Mouse (Mus musculus) CH12.LX (cell line): ENCODE measurements around the gene Gm29133. TPM values are rescaled to one million over a fixed set of nuclear protein-coding genes. Genes with fewer than 3 reads are reported as not detected.

ENCODE experiments used
- DNase-seq: peaks from one replicate; pipeline ENCODE4 v3.0.0-alpha.2; 2013; ENCODE audit errors: extremely low read depth
- H3K27ac ChIP-seq: 2 replicates; pipeline ENCODE4 v1.5.1; 2012; ENCODE audit warnings: low read depth, mild to moderate bottlenecking, control low read depth, moderate library complexity; ENCODE audit not compliant: insufficient read depth
- H3K27me3 ChIP-seq: replicated peaks from 2 replicates; pipeline ENCODE3; 2012; ENCODE audit warnings: inconsistent platforms
- H3K36me3 ChIP-seq, 2 experiments: replicated peaks in 1 of 2; 2 replicates each; pipeline versions ENCODE3 to v1.6.1; 2012; ENCODE audit warnings: inconsistent platforms in 1 of 2, low read length in 1 of 2, mild to moderate bottlenecking in 1 of 2, mixed read lengths in 1 of 2, moderate library complexity in 1 of 2; ENCODE audit not compliant: control insufficient read depth in 1 of 2, insufficient read depth in 1 of 2
- H3K4me1 ChIP-seq, 2 experiments: 2 replicates each; pipeline ENCODE4 v1.6.1; 2012; ENCODE audit warnings: inconsistent platforms in 1 of 2, moderate library complexity in 1 of 2; ENCODE audit not compliant: insufficient read depth in 2 of 2, control insufficient read depth in 1 of 2
- H3K4me2 ChIP-seq: 2 replicates; pipeline ENCODE4 v1.6.1; 2012; ENCODE audit warnings: low read depth, mild to moderate bottlenecking, control low read depth; ENCODE audit not compliant: poor library complexity, insufficient read depth, severe bottlenecking
- H3K4me3 ChIP-seq, 3 experiments: fragments of 150-350 bp in 1 of 3; sonication (generic) in 1 of 3; replicated peaks in 1 of 3; 2 replicates each; pipeline versions ENCODE3 to v1.5.1; 2011 to 2012; ENCODE audit warnings: low read depth in 2 of 3, low read length in 2 of 3, mild to moderate bottlenecking in 2 of 3, moderate library complexity in 2 of 3, control low read depth in 1 of 3, improper control_type of control experiment in 1 of 3, inconsistent platforms in 1 of 3, mixed read lengths in 1 of 3; ENCODE audit not compliant: poor library complexity in 1 of 3
- H3K79me2 ChIP-seq: replicated peaks from 2 replicates; pipeline ENCODE4 v1.6.1; 2012; ENCODE audit warnings: mild to moderate bottlenecking, moderate library complexity; ENCODE audit not compliant: control insufficient read depth, poor library complexity, insufficient read depth, severe bottlenecking; ENCODE audit errors: extremely low read depth
- H3K9ac ChIP-seq: 2 replicates; pipeline ENCODE4 v1.6.1; 2012; ENCODE audit warnings: low read depth, mild to moderate bottlenecking, control low read depth, moderate library complexity; ENCODE audit not compliant: insufficient read depth
- H3K9me3 ChIP-seq: replicated peaks from 2 replicates; pipeline ENCODE3; 2012; ENCODE audit warnings: low read length, inconsistent platforms, mixed read lengths
- BHLHE40 ChIP-seq: IDR thresholded peaks from 2 replicates; pipeline ENCODE4 v1.6.1; 2011; ENCODE audit warnings: mild to moderate bottlenecking, low read depth, low read length, improper control_type of control experiment
- CHD1 ChIP-seq: IDR thresholded peaks from 2 replicates; pipeline ENCODE4 v1.6.1; 2012; ENCODE audit warnings: low read depth, low read length, improper control_type of control experiment, inconsistent platforms
- CTCF ChIP-seq, 2 experiments: IDR thresholded peaks in 1 of 2; conservative IDR thresholded peaks in 1 of 2; 2 replicates each; pipeline ENCODE4 v1.5.1; 2011 to 2012; ENCODE audit warnings: low read depth in 2 of 2, low read length in 2 of 2, improper control_type of control experiment in 1 of 2, inconsistent platforms in 1 of 2, mild to moderate bottlenecking in 1 of 2, moderate library complexity in 1 of 2
- ELF1 ChIP-seq: IDR thresholded peaks from 2 replicates; pipeline ENCODE4 v1.6.1; 2014; ENCODE audit warnings: low read depth, mild to moderate bottlenecking, inconsistent platforms, low read length, improper control_type of control experiment
- EP300 ChIP-seq: IDR thresholded peaks from 2 replicates; pipeline ENCODE4 v1.6.1; 2011; ENCODE audit warnings: low read length, improper control_type of control experiment
- GABPA ChIP-seq: IDR thresholded peaks from 2 replicates; pipeline ENCODE4 v1.6.1; 2012; ENCODE audit warnings: low read depth, low read length, improper control_type of control experiment, inconsistent platforms; ENCODE audit not compliant: insufficient replicate concordance
- JUN ChIP-seq: IDR thresholded peaks from 2 replicates; pipeline ENCODE4 v1.6.1; 2011; ENCODE audit warnings: low read depth, mild to moderate bottlenecking, low read length, improper control_type of control experiment, moderate library complexity; ENCODE audit not compliant: insufficient read depth
- JUND ChIP-seq: conservative IDR thresholded peaks from 2 replicates; pipeline ENCODE4 v1.6.1; 2011; ENCODE audit warnings: low read depth, low read length, improper control_type of control experiment
- MAX ChIP-seq: IDR thresholded peaks from 2 replicates; pipeline ENCODE4 v1.6.1; 2011; ENCODE audit warnings: low read length, improper control_type of control experiment
- MAZ ChIP-seq: IDR thresholded peaks from 2 replicates; pipeline ENCODE4 v1.6.1; 2012; ENCODE audit warnings: low read depth, mild to moderate bottlenecking, inconsistent platforms, low read length, improper control_type of control experiment, moderate library complexity
- MEF2A ChIP-seq: IDR thresholded peaks from 2 replicates; pipeline ENCODE4 v1.6.1; 2014; ENCODE audit warnings: low read depth, mild to moderate bottlenecking, inconsistent platforms, low read length, improper control_type of control experiment, borderline replicate concordance
- MXI1 ChIP-seq: IDR thresholded peaks from 2 replicates; pipeline ENCODE4 v1.6.1; 2011; ENCODE audit warnings: mild to moderate bottlenecking, low read depth, low read length, improper control_type of control experiment
- NELFE ChIP-seq: IDR thresholded peaks from 2 replicates; pipeline ENCODE4 v1.6.1; 2011; ENCODE audit warnings: low read depth, low read length, improper control_type of control experiment
- PAX5 ChIP-seq: IDR thresholded peaks from 2 replicates; pipeline ENCODE4 v1.6.1; 2012; ENCODE audit warnings: low read length, inconsistent platforms, mixed read lengths
- POLR2A ChIP-seq: IDR thresholded peaks from 2 replicates; pipeline ENCODE4 v1.6.1; 2011; ENCODE audit warnings: low read depth, mild to moderate bottlenecking, improper control_type of control experiment, low read length
- POLR2AphosphoS2 ChIP-seq: IDR thresholded peaks from 2 replicates; pipeline ENCODE4 v1.6.1; 2011; ENCODE audit warnings: low read depth, low read length, improper control_type of control experiment
- RAD21 ChIP-seq: IDR thresholded peaks from 2 replicates; pipeline ENCODE4 v1.6.1; 2011; ENCODE audit warnings: low read depth, mild to moderate bottlenecking, low read length, improper control_type of control experiment, moderate library complexity
- RCOR1 ChIP-seq: conservative IDR thresholded peaks from 2 replicates; pipeline ENCODE4 v1.6.1; 2012; ENCODE audit warnings: low read depth, mild to moderate bottlenecking, inconsistent platforms, low read length, improper control_type of control experiment
- SIN3A ChIP-seq: IDR thresholded peaks from 2 replicates; pipeline ENCODE4 v1.6.1; 2012; ENCODE audit warnings: low read length, improper control_type of control experiment, inconsistent platforms
- TCF12 ChIP-seq: IDR thresholded peaks from 2 replicates; pipeline ENCODE4 v1.6.1; 2014; ENCODE audit warnings: low read depth, mild to moderate bottlenecking, inconsistent platforms, low read length, improper control_type of control experiment
- UBTF ChIP-seq: IDR thresholded peaks from 2 replicates; pipeline ENCODE4 v1.6.1; 2012; ENCODE audit warnings: low read depth, mild to moderate bottlenecking, inconsistent platforms, low read length, improper control_type of control experiment, moderate library complexity
- USF1 ChIP-seq: IDR thresholded peaks from 2 replicates; pipeline ENCODE4 v1.6.1; 2014; ENCODE audit warnings: low read depth, mild to moderate bottlenecking, inconsistent platforms, low read length, improper control_type of control experiment
- USF2 ChIP-seq: conservative IDR thresholded peaks from 2 replicates; pipeline ENCODE4 v1.6.1; 2011; ENCODE audit warnings: low read depth, low read length, improper control_type of control experiment
- ZC3H11A ChIP-seq: IDR thresholded peaks from 2 replicates; pipeline ENCODE4 v1.6.1; 2012; ENCODE audit warnings: low read depth, mild to moderate bottlenecking, inconsistent platforms, low read length, improper control_type of control experiment
- ZKSCAN1 ChIP-seq: IDR thresholded peaks from 2 replicates; pipeline ENCODE4 v1.6.1; 2012; ENCODE audit warnings: low read depth, inconsistent platforms, low read length, improper control_type of control experiment, borderline replicate concordance
- ZNF384 ChIP-seq: IDR thresholded peaks from 2 replicates; pipeline ENCODE4 v1.6.1; 2012; ENCODE audit warnings: low read depth, low read length, improper control_type of control experiment, inconsistent platforms
- dilution Hi-C: fragments of 300-500 bp; cut with MboI; formaldehyde crosslinking; loops from 2 replicates; pipeline ENCODE4 v1.14.3; 2020; ENCODE audit warnings: low sequenced_read_pairs; ENCODE audit not compliant: extremely low pct_unique_long_range_greater_than_20kb, extremely low pct_ligation_motif_present
- in situ Hi-C: fragments of 300-500 bp; cut with MboI; formaldehyde crosslinking; loops from 3 replicates; pipeline ENCODE4 v1.14.3; 2019; ENCODE audit warnings: low sequenced_read_pairs, low pct_ligation_motif_present, low pct_unique_long_range_greater_than_20kb, mixed read lengths
- polyA plus RNA-seq: library from polyadenylated mRNA; unstranded; fragments of >175 nt; gene quantifications from 2 replicates; pipeline ENCODE4 v1.2.1, GENCODE M21; 2012; ENCODE audit warnings: low read depth; ENCODE audit not compliant: insufficient read length
- total RNA-seq, 2 experiments: library from RNA; depleted of rRNA; stranded (reverse); fragments of 300-350 nt in 1 of 2; fragments of >200 nt in 1 of 2; gene quantifications; 2 replicates each; pipeline ENCODE4 v1.2.3; 2012 to 2014

Gene Gm29133
- total and polyA plus RNA-seq, 3 experiments, result not detected

DNA sequence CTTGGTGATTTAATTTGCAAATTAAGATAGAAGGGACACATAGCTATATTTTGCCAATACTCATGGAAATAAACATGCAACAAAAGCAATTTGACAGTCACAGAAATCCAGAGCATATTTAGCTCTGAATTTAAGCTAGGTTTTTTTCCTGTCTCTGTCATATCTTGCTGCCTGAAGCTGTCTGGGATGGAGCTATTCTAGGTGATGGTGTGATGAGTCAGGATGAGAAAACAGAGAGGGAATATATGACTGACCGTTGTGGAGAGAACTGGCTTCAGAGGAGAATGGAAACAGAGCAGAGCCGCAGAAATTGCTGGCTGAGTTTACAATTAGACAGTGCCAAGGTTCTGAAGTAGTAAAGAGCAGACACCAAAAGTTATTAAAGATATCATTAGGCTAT is 26.3 kb downstream of the Gm29133 start:
- Histone ChIP-seq H3K36me3 (no peaks in the 10 kb centered on the region), H3K4me1 (no peaks in the 10 kb centered on the region), H3K9me3 (no peaks in the 10 kb centered on the region), H3K27me3 (no peaks in the 10 kb centered on the region), H3K27ac (no peak overlapping the region), H3K9ac (no peak overlapping the region), H3K79me2 (no peaks in the 10 kb centered on the region), H3K4me3 (no peak overlapping the region), H3K4me2 (no peak overlapping the region)
- in situ Hi-C loops (no loop called here), dilution Hi-C loops (no loop called here)
- DNase-seq, result no peak
- no peak for TF ChIP-seq ZKSCAN1
- no peak for TF ChIP-seq EP300
- TF ChIP-seq NELFE, result no peak
- TF ChIP-seq PAX5, result no peak
- TF ChIP-seq MXI1, result no peak

DNA sequence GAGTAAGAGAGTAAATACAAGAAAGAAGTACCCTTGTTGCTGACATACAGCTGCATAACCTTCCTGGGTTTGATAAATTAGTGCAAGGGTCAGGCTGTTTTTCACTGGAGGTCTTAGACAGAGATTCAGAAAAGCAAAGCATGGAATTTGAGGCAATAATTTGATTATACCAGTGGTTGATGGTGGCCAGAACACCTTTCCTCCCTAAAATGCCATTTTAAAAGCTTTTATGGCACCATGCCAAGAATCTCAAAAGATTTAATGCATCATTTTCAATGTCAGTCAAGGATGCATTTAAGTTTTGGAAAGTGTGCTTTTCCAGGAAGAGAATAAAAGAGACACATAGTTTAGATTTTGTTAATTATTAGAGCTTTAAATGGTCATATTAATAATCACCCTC is 60.0 kb downstream of the Gm29133 start:
- Histone ChIP-seq H3K27me3 (no peaks in the 10 kb centered on the region), H3K9me3 (no peaks in the 10 kb centered on the region), H3K27ac (no peak overlapping the region), H3K4me3 (no peak overlapping the region), H3K79me2 (no peaks in the 10 kb centered on the region), H3K4me2 (no peak overlapping the region), H3K4me1 (no peaks in the 10 kb centered on the region), H3K9ac (no peak overlapping the region), H3K36me3 (no peaks in the 10 kb centered on the region)
- no peak for DNase-seq
- TF ChIP-seq RAD21, result no peak
- no peak for TF ChIP-seq MAX
- TF ChIP-seq JUND, result no peak
- no peak for TF ChIP-seq CHD1
- TF ChIP-seq POLR2A, result no peak
- TF ChIP-seq GABPA, result no peak
- no peak for TF ChIP-seq JUN
- TF ChIP-seq ZNF384, result no peak
- no peak for TF ChIP-seq PAX5
- no peak for TF ChIP-seq USF1
- in situ Hi-C loops (no loop called here), dilution Hi-C loops (no loop called here)

DNA sequence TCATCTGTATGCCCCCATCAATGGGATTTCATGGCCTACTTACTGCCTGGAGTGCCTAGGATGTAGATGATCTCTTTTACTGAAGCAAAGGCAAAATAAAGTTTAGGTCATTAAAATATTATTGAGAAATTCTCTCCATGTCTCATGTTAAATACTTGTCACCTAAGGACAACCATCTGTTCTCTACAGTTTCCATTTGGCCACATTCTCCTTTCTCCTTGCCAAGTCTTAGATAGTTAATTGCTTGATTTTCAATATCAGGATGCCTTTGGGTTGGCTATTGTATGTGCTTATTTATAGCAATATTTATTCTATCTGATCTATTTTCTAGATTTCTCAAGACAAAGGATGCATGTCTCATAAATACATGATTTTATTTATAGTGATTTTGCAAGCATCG is 75.9 kb downstream of the Gm29133 start:
- Histone ChIP-seq H3K27me3 (no peaks in the 10 kb centered on the region), H3K4me3 (no peak overlapping the region), H3K9me3 (no peaks in the 10 kb centered on the region), H3K27ac (no peak overlapping the region), H3K36me3 (no peaks in the 10 kb centered on the region), H3K9ac (no peak overlapping the region), H3K4me1 (0 out of 4 replicates have a peak, but pooled peaks cover 4 to 5% of the 10 kb centered on the region in 2 experiments), H3K79me2 (no peaks in the 10 kb centered on the region), H3K4me2 (no peak overlapping the region)
- dilution Hi-C loops (no loop called here), in situ Hi-C loops (no loop called here)
- DNase-seq, result no peak
- TF ChIP-seq CTCF (conservative IDR thresholded peaks at IDR 0.05 in 1 of 2, IDR thresholded peaks at IDR 0.05 in 1 of 2; ENCODE audit: low read depth in 2 of 2, low read length in 2 of 2) (no peak), ZC3H11A (no peak), UBTF (no peak), BHLHE40 (no peak), USF2 (no peak), SIN3A (no peak), USF1 (no peak), POLR2AphosphoS2 (no peak), TCF12 (no peak), MAX (no peak), MEF2A (no peak), EP300 (no peak), POLR2A (no peak), RCOR1 (no peak), NELFE (no peak), MAZ (no peak), ELF1 (no peak)
